Mouse (Mus musculus): Measurements from ENCODE around the gene Lgi2. TPM values are rescaled to one million over a fixed set of nuclear protein-coding genes. Genes with fewer than 3 reads are reported as not detected.

Lgi2 gene
- polyA plus RNA-seq, 1 experiment from 2014 or later: 1.4 TPM

DNA sequence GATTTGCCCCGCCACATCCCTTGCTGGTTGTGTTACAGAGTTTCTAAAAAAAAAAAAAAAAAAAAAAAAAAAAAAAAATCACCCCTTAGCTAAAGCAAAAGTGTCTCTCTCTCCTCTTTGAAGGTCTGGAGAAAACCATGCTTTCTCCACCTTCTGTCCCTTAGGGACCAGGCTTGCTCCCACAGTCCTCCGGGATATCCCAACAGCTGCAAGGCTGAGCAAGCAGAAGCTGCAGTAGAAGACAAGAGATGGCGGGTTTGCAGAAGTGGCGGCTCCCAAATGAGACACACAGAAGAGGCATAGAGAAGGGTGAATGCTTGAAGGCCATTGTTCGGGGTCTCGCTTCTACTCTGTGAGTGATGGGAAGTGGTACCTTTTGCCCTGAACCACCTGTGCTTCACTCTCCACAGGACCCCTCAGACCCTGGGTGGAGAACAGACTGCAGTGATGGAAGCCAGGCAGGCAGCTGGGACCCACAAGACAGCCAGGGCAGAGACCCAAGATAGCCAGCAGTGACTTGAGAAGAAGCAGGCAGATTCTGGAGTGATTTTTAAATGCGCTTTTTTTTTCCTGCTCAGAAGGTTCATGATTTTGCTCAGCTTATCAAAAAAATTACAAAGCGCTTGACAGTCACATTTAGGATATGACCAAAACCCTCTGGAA, 39.8 kb downstream of the Lgi2 start:
- DNase-seq (ENCODE audit: low spot score): no peak
- 92% methylated on average over 8 of the region's 8 CpGs for WGBS
- no peak for ATAC-seq

DNA sequence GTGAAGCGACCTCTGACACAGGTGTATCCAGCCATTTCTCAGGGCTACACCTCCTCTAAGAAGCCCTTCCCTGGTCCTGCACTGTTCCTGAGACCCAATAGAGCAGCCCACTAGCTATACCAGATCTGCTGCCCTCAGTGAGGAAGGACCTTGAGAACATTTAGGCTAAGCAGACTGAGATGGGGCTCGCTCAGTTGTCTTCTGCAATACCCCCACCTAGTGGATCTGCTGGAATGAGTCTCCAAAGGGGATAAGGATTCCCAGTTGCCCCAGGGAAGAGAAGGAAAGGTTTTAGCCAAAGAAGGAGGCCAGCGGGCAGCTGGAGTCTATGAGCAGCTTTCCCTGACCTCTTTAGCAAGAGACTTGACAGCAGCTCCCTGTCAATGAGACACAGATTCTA, 42.1 kb downstream of the Lgi2 start:
- WGBS: 38% methylated on average over 3 of the region's 3 CpGs
- no peaks in the 10 kb centered on the region for H3K36me3 ChIP-seq (ENCODE audit: control insufficient read depth, insufficient read depth, low read length)
- no peak overlapping the region for H3K4me2 ChIP-seq (ENCODE audit: low read length)
- DNase-seq (ENCODE audit: low spot score): peak; percentile 62
- H3K27me3 ChIP-seq (replicated peaks; ENCODE audit: control insufficient read depth, insufficient read depth, low read length): no peaks in the 10 kb centered on the region
- no peak overlapping the region for H3K9ac ChIP-seq (ENCODE audit: low read length)
- H3K27ac ChIP-seq (ENCODE audit: low read depth, low read length): no peak overlapping the region
- H3K4me1 ChIP-seq (ENCODE audit: control insufficient read depth, insufficient read depth, low read length): no peaks in the 10 kb centered on the region
- ATAC-seq: peak; percentile 55; the same call in 1 of the 2 replicates
- no peak overlapping the region for H3K4me3 ChIP-seq (ENCODE audit: low read depth, low read length)
- H3K9me3 ChIP-seq (replicated peaks; ENCODE audit: control insufficient read depth, low read length): no peaks in the 10 kb centered on the region

More for the DNA sequence above, 39.8 kb downstream of the Lgi2 start:
- Histone ChIP-seq H3K4me3 (ENCODE audit: low read depth, low read length) (no peak overlapping the region), H3K4me1 (ENCODE audit: control insufficient read depth, insufficient read depth, low read length) (no peaks in the 10 kb centered on the region), H3K9me3 (replicated peaks; ENCODE audit: control insufficient read depth, low read length) (no peaks in the 10 kb centered on the region), H3K27me3 (replicated peaks; ENCODE audit: control insufficient read depth, insufficient read depth, low read length) (no peaks in the 10 kb centered on the region), H3K36me3 (ENCODE audit: control insufficient read depth, insufficient read depth, low read length) (no peaks in the 10 kb centered on the region), H3K4me2 (ENCODE audit: low read length) (no peak overlapping the region), H3K9ac (ENCODE audit: low read length) (no peak overlapping the region), H3K27ac (ENCODE audit: low read depth, low read length) (no peak overlapping the region)

DNA sequence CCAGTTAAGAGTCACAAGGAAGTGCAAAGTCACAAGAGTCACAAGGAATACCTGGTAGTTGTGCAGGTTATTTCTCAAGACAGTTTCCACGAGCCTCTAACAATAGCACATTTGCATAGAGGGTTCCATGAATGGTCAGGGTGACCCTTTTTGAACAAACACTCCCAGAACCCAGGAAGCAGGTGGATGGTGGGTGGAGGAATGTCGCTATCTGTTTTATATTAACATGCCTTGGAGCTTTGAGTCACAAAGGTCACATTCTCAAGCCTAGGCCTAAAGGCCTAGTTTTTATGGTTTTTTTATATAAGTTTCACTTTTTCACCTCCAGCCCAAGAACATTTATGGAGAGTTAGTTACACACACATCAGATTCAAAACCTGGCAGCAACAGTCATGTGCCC, 46.3 kb downstream of the Lgi2 start:
- no peak overlapping the region for H3K27ac ChIP-seq (ENCODE audit: low read depth, low read length)
- H3K4me1 ChIP-seq (ENCODE audit: control insufficient read depth, insufficient read depth, low read length): peaks cover 3% of the 10 kb centered on the region; the same call in 1 of the 2 replicates
- no peak overlapping the region for H3K4me2 ChIP-seq (ENCODE audit: low read length)
- no peaks in the 10 kb centered on the region for H3K9me3 ChIP-seq (replicated peaks; ENCODE audit: control insufficient read depth, low read length)
- no peak overlapping the region for H3K4me3 ChIP-seq (ENCODE audit: low read depth, low read length)
- H3K27me3 ChIP-seq (replicated peaks; ENCODE audit: control insufficient read depth, insufficient read depth, low read length): no peaks in the 10 kb centered on the region
- 81% methylated on average over 2 of the region's 2 CpGs for WGBS
- no peak overlapping the region for H3K9ac ChIP-seq (ENCODE audit: low read length)
- no peak for DNase-seq (ENCODE audit: low spot score)
- H3K36me3 ChIP-seq (ENCODE audit: control insufficient read depth, insufficient read depth, low read length): no peaks in the 10 kb centered on the region
- ATAC-seq: no peak

DNA sequence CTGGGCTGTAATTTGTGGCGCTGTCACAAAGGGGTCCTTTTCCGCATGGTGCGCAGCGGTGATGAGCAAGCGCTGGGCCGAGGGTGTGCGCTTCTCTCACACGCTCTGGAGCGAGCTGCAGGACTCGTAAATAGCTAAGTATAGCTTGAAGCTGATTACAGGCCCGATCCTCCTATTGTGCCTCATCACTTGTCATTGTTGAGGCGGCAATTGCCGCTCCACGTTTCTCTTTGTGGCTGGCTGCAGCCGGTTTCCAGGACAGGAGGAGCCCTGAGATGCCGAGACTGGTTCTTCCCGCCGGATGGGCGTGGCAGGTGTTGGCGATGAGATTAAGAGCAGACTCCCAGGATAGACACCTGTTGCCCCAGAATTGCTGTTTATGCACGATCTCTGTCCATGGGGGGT, 50.2 kb downstream of the Lgi2 start:
- peak overlapping the region; percentile 22 for H3K4me3 ChIP-seq (ENCODE audit: low read depth, low read length)
- H3K4me2 ChIP-seq (ENCODE audit: low read length): peak overlapping the region; percentile 55
- ATAC-seq: peak; percentile 79
- peak; percentile 70 for DNase-seq (ENCODE audit: low spot score)
- H3K27me3 ChIP-seq (replicated peaks; ENCODE audit: control insufficient read depth, insufficient read depth, low read length): no peaks in the 10 kb centered on the region
- H3K4me1 ChIP-seq (ENCODE audit: control insufficient read depth, insufficient read depth, low read length): peaks cover 3% of the 10 kb centered on the region; the same call in 1 of the 2 replicates
- 0 out of 2 replicates have a peak overlapping the region, but pooled peaks have one; percentile 16 for H3K27ac ChIP-seq (ENCODE audit: low read depth, low read length)
- no peaks in the 10 kb centered on the region for H3K9me3 ChIP-seq (replicated peaks; ENCODE audit: control insufficient read depth, low read length)
- no peaks in the 10 kb centered on the region for H3K36me3 ChIP-seq (ENCODE audit: control insufficient read depth, insufficient read depth, low read length)
- H3K9ac ChIP-seq (ENCODE audit: low read length): peak overlapping the region; percentile 63
- WGBS: 11% methylated on average over 21 of the region's 21 CpGs

DNA sequence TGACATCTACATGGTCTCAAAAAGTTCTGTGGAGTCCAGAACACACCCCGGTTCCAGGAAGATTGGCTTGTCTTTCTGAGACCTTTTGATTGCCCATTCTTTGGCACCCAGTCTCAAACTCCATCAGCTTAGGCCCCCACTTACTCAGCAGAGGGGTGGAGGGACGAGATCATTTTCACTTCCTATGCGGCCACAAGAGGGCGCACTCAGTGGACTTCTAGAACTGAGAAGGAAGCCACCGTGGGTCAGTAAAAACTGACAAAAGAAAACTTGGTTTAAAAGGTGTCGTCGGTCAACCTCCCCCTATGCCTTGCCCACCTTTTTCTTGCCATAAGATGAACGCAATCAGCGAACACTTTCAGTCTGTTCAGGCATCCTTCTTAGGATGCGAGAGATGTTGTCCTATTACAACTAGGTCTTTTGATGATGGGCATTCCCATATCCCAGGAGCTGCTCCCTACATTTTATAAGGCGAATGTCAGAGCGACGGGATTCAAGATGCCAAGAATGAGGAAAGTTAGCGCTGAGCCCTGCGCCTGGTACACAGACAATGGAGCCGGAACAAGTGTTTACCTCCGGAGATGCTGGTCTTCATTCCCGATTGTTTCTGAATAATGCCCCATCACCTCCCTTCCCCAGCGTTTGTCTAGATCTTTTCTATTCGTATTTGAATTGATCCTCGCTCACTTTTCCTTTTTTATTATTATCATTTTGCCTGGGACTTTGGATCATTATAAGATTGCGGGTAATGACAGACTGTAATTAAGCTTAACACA, 50.8 kb downstream of the Lgi2 start:
- 15% methylated on average over 22 of the region's 22 CpGs for WGBS

DNA sequence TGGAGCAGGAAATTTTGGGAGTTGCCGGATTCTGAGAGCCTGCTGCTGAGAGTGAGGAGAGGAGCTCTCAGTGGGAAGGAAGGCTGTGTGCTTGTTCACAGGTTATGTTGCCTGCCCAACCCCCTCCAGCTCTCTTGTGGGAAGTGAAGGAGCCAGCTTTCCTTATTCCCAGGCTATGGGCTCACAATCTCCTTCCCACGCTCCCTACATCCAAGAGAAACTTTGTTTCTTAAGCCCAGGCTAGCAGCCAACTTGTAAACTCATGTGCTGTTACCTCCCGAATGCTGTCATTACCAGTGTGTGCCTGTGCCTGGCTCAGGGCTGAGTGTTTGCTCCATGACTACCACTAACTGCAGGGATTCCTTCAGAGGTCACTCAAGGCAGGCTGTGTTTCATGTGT, 55.2 kb downstream of the Lgi2 start:
- no peak for DNase-seq (ENCODE audit: low spot score)
- Histone ChIP-seq H3K4me2 (ENCODE audit: low read length) (no peak overlapping the region), H3K4me3 (ENCODE audit: low read depth, low read length) (no peak overlapping the region), H3K27ac (ENCODE audit: low read depth, low read length) (no peak overlapping the region), H3K36me3 (ENCODE audit: control insufficient read depth, insufficient read depth, low read length) (no peaks in the 10 kb centered on the region), H3K27me3 (replicated peaks; ENCODE audit: control insufficient read depth, insufficient read depth, low read length) (no peaks in the 10 kb centered on the region), H3K4me1 (ENCODE audit: control insufficient read depth, insufficient read depth, low read length) (no peaks in the 10 kb centered on the region; the same call in 1 of the 2 replicates), H3K9me3 (replicated peaks; ENCODE audit: control insufficient read depth, low read length) (no peaks in the 10 kb centered on the region), H3K9ac (ENCODE audit: low read length) (no peak overlapping the region)
- WGBS: 67% methylated on average over 3 of the region's 3 CpGs
- ATAC-seq: no peak

More for the DNA sequence above, 50.8 kb downstream of the Lgi2 start:
- Histone ChIP-seq H3K9ac (ENCODE audit: low read length) (peak overlapping the region; percentile 63), H3K9me3 (replicated peaks; ENCODE audit: control insufficient read depth, low read length) (no peaks in the 10 kb centered on the region), H3K27ac (ENCODE audit: low read depth, low read length) (no peak overlapping the region), H3K27me3 (replicated peaks; ENCODE audit: control insufficient read depth, insufficient read depth, low read length) (no peaks in the 10 kb centered on the region), H3K4me3 (ENCODE audit: low read depth, low read length) (peak overlapping the region; percentile 22), H3K4me2 (ENCODE audit: low read length) (peak overlapping the region; percentile 55), H3K36me3 (ENCODE audit: control insufficient read depth, insufficient read depth, low read length) (no peaks in the 10 kb centered on the region), H3K4me1 (ENCODE audit: control insufficient read depth, insufficient read depth, low read length) (peaks cover 3% of the 10 kb centered on the region; the same call in 1 of the 2 replicates)
- ATAC-seq (peak; percentile 76), DNase-seq (ENCODE audit: low spot score) (peak; percentile 89)

DNA sequence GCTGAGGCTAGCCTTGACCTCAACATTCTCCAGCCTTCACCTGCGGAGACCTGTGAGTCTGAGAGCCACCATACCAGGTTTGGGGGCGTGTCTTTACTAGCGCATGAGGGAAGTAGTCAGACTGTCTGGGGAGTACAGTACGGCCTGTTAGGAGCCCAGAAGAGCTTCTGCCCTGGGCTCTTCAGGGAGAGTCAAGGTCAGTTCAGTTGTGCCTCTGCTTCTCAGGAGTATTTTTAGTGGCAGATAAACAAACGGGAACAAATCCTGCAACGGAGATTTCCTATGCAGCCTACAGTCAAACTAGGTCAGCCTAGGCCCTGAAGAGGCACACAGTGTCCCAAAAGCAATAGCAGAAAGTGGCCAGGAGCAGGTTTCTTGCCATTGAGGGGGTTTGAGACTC, 56.8 kb downstream of the Lgi2 start:
- Histone ChIP-seq H3K27me3 (replicated peaks; ENCODE audit: control insufficient read depth, insufficient read depth, low read length) (no peaks in the 10 kb centered on the region), H3K9me3 (replicated peaks; ENCODE audit: control insufficient read depth, low read length) (no peaks in the 10 kb centered on the region), H3K4me2 (ENCODE audit: low read length) (no peak overlapping the region), H3K36me3 (ENCODE audit: control insufficient read depth, insufficient read depth, low read length) (no peaks in the 10 kb centered on the region), H3K27ac (ENCODE audit: low read depth, low read length) (no peak overlapping the region), H3K4me1 (ENCODE audit: control insufficient read depth, insufficient read depth, low read length) (no peaks in the 10 kb centered on the region), H3K9ac (ENCODE audit: low read length) (no peak overlapping the region), H3K4me3 (ENCODE audit: low read depth, low read length) (no peak overlapping the region)
- ATAC-seq (no peak), DNase-seq (ENCODE audit: low spot score) (no peak)
- WGBS: 89% methylated on average over 6 of the region's 6 CpGs

DNA sequence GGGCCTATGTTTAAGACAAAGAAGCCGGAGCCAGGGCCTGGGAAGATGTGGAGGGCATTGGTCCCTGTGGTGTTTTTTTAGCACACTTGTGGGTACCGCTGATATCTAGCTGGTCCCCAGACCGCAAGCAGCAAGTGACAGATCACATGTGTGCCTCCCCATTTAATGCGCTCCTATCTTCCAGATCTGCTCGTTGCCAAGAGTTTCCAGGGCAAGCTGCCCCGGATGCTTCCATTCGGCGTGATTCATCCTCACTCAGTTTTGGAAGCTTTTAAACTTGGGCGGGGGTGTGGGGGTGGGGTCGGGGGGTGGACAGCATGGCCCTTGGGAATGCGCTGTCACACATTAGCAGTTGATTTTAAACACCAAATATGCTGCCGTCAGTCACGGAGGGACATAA, 61.6 kb downstream of the Lgi2 start:
- DNase-seq (ENCODE audit: low spot score) (no peak), ATAC-seq (no peak)
- Histone ChIP-seq H3K27me3 (replicated peaks; ENCODE audit: control insufficient read depth, insufficient read depth, low read length) (no peaks in the 10 kb centered on the region), H3K4me1 (ENCODE audit: control insufficient read depth, insufficient read depth, low read length) (no peaks in the 10 kb centered on the region), H3K9me3 (replicated peaks; ENCODE audit: control insufficient read depth, low read length) (no peaks in the 10 kb centered on the region), H3K27ac (ENCODE audit: low read depth, low read length) (no peak overlapping the region), H3K36me3 (ENCODE audit: control insufficient read depth, insufficient read depth, low read length) (no peaks in the 10 kb centered on the region), H3K4me2 (ENCODE audit: low read length) (no peak overlapping the region), H3K9ac (ENCODE audit: low read length) (no peak overlapping the region), H3K4me3 (ENCODE audit: low read depth, low read length) (no peak overlapping the region)
- WGBS: 88% methylated on average over 13 of the region's 13 CpGs

DNA sequence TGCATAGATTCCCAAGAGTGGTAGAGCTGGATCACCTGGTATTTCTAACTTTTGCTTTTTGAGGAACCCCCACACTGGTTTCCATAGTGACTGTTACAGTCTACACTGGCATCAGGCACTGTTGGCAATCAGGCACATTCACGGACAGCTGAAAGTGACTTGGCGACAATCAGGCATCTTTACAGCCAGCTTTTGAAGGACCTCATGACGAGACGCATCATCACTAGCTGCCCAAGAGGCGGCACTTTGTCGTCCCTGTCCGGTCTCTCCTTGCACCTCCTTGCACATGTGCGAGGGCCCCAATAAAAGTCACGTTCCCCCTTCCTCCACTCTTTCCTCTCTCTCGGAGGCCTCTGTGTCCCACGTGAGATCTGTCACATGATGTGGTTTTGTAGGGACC, 62.1 kb downstream of the Lgi2 start:
- Histone ChIP-seq H3K36me3 (ENCODE audit: control insufficient read depth, insufficient read depth, low read length) (no peaks in the 10 kb centered on the region), H3K27ac (ENCODE audit: low read depth, low read length) (no peak overlapping the region), H3K27me3 (replicated peaks; ENCODE audit: control insufficient read depth, insufficient read depth, low read length) (no peaks in the 10 kb centered on the region), H3K4me1 (ENCODE audit: control insufficient read depth, insufficient read depth, low read length) (no peaks in the 10 kb centered on the region), H3K9me3 (replicated peaks; ENCODE audit: control insufficient read depth, low read length) (no peaks in the 10 kb centered on the region), H3K4me2 (ENCODE audit: low read length) (no peak overlapping the region), H3K4me3 (ENCODE audit: low read depth, low read length) (no peak overlapping the region), H3K9ac (ENCODE audit: low read length) (no peak overlapping the region)
- WGBS: 91% methylated on average over 11 of the region's 11 CpGs
- no peak for DNase-seq (ENCODE audit: low spot score)
- ATAC-seq: no peak
